Comparison of ENCODE assay signal across 12 mouse cellular contexts in the genomic region with DNA sequence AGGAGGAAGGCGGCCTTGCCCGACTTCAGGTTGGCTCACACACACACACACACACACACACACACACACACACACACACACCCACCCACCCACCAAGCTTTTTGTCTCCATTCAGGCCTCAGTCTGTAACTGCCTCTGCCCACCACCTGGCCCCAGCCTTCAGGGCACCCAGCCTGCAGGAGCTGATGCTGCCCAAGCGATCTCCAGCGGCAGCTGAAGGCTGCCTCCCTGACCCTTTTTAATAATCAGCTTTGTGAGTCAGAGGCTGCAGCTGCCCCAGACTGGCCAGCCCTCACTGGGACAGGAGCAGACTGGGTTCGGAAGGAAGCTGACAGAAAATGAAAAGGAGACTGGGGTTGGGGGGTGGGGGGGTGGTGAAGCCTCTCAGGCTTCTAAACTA. TPM values are rescaled to one million over a fixed set of nuclear protein-coding genes. Genes with fewer than 3 reads are reported as not detected.
DNase-seq lines count a peak whose midpoint lies in the region; ATAC-seq and TF ChIP-seq lines count a peak whose summit lies in the region.
"Had no signal": no experiment of that assay in that cellular context is flagged by ENCODE, and none has a peak within 500 bp of the region (broad histone marks: within the 10 kb centered on the region; RNA-seq: fewer than 3 reads in every experiment).

No protein-coding gene starts in this region.

- H3K27ac ChIP-seq in gastrocnemius, adult 2 months: peak overlapping the region; percentile 91
- peak overlapping the region; percentile 79 for H3K27ac ChIP-seq in midbrain, embryonic 10.5 days (replicated peaks)
- H3K27ac ChIP-seq in midbrain, postnatal 0 days (ENCODE audit: low read depth, low read length): no peak overlapping the region
- H3K27ac ChIP-seq in intestine, embryonic 14.5 days (ENCODE audit: low read depth): peak overlapping the region; percentile 7; the same call in 1 of the 2 replicates

- H3K9me3 ChIP-seq in midbrain, embryonic 10.5 days (replicated peaks): no peaks in the 10 kb centered on the region
- H3K9me3 ChIP-seq in midbrain, postnatal 0 days (ENCODE audit: low read length): no peaks in the 10 kb centered on the region
- H3K9me3 ChIP-seq in intestine, embryonic 14.5 days (ENCODE audit: control insufficient read depth, low read length): no peaks in the 10 kb centered on the region

- H3K4me1 ChIP-seq in midbrain, embryonic 10.5 days: peaks cover 75% of the 10 kb centered on the region
- H3K4me1 ChIP-seq in midbrain, postnatal 0 days (ENCODE audit: insufficient read depth, low read length): peaks cover 6% of the 10 kb centered on the region; the same call in 1 of the 2 replicates
- peaks cover 34% of the 10 kb centered on the region for H3K4me1 ChIP-seq in intestine, embryonic 14.5 days (replicated peaks; ENCODE audit: control insufficient read depth, insufficient read depth, low read length)

- 67% methylated on average over 5 of the region's 5 CpGs for WGBS in midbrain, embryonic 10.5 days
- WGBS in midbrain, postnatal 0 days: 33% methylated on average over 4 of the region's 5 CpGs
- 63% methylated on average over 5 of the region's 5 CpGs for WGBS in intestine, embryonic 14.5 days

- H3K4me3 ChIP-seq in gastrocnemius, adult 2 months: peak overlapping the region; percentile 86
- H3K4me3 ChIP-seq in midbrain, embryonic 10.5 days: peak overlapping the region; percentile 90
- no peak overlapping the region for H3K4me3 ChIP-seq in midbrain, postnatal 0 days (ENCODE audit: low read depth, low read length)
- no peak overlapping the region for H3K4me3 ChIP-seq in intestine, embryonic 14.5 days (ENCODE audit: low read depth, low read length)
- H3K4me3 ChIP-seq: erythroblast, embryonic 14.5 days had no signal

- DNase-seq in gastrocnemius, adult 2 months: no peak
- no peak for DNase-seq in gastrocnemius, adult 18-20 months (ENCODE audit: low spot score)
- DNase-seq in midbrain, embryonic 10.5 days (ENCODE audit: low spot score): no peak
- DNase-seq in midbrain, postnatal 0 days (ENCODE audit: low spot score): no peak
- no peak for DNase-seq in intestine, embryonic 14.5 days (ENCODE audit: low spot score)
- DNase-seq in retina, postnatal 1 day: peak; percentile 86
- DNase-seq in frontal cortex, postnatal 10 days (ENCODE audit: low spot score in 2 of 2): no peak
- DNase-seq: lung, adult 2 months; right cerebral cortex, postnatal 14 days had no signal

- ATAC-seq in midbrain, postnatal 0 days (ENCODE audit: low FRiP score): no peak
- ATAC-seq in intestine, embryonic 14.5 days (replicated peaks; ENCODE audit: low FRiP score, low TSS enrichment, low read depth): no peak
- no peak for ATAC-seq in CD4-positive, CD25-positive, alpha-beta regulatory T cell, adult 4 months

- intact Hi-C loops in gastrocnemius, adult 2 months (cut with DNase I): no loop called here

- no peak overlapping the region for H3K9ac ChIP-seq in midbrain, postnatal 0 days (replicated peaks; ENCODE audit: low read length, poor library complexity, severe bottlenecking)
- H3K9ac ChIP-seq in intestine, embryonic 14.5 days (ENCODE audit: low read length): no peak overlapping the region

- TF ChIP-seq CTCF in gastrocnemius, adult 2 months (IDR thresholded peaks at IDR 0.05): no peak
- TF ChIP-seq CTCF in midbrain, postnatal 0 days (IDR thresholded peaks at IDR 0.05): no peak

- H3K36me3 ChIP-seq in midbrain, embryonic 10.5 days: 0 out of 2 replicates have a peak, but pooled peaks cover 2% of the 10 kb centered on the region
- no peaks in the 10 kb centered on the region for H3K36me3 ChIP-seq in midbrain, postnatal 0 days (ENCODE audit: insufficient read depth, low read length)
- no peaks in the 10 kb centered on the region for H3K36me3 ChIP-seq in intestine, embryonic 14.5 days (ENCODE audit: control insufficient read depth, insufficient read depth, low read length)

- H3K27me3 ChIP-seq in midbrain, embryonic 10.5 days (ENCODE audit: low read depth, poor library complexity, severe bottlenecking): 0 out of 2 replicates have a peak, but pooled peaks cover 5% of the 10 kb centered on the region
- no peaks in the 10 kb centered on the region for H3K27me3 ChIP-seq in midbrain, postnatal 0 days (ENCODE audit: insufficient read depth, low read length)
- H3K27me3 ChIP-seq in intestine, embryonic 14.5 days (replicated peaks; ENCODE audit: control insufficient read depth, insufficient read depth, low read length): no peaks in the 10 kb centered on the region
- H3K27me3 ChIP-seq: CH12.LX had no signal

- H3K4me2 ChIP-seq in midbrain, postnatal 0 days (ENCODE audit: low read depth, low read length, poor library complexity, severe bottlenecking): no peak overlapping the region
- peak overlapping the region; percentile 13; the same call in 1 of the 2 replicates for H3K4me2 ChIP-seq in intestine, embryonic 14.5 days (ENCODE audit: low read length)

RNA-seq across cellular contexts. Expression of a gene that starts 2.6 kb away (rescaled TPM):
- 10 to 100 TPM in 1 of 2 experiments, 1 to 10 TPM in 1; 6.7 to 12.7 TPM for total RNA-seq in gastrocnemius, adult 2 months (2021)
- total RNA-seq in gastrocnemius, adult 18-20 months (2021): 1 to 10 TPM; 5.2 to 8.2 TPM
- polyA plus RNA-seq in midbrain, embryonic 10.5 days (2016; fragmentation: Nextera tagmentation; extraction: Ambion mirVana): 28.1 and 29.1 TPM in 2 replicates
- 23.3 and 39.1 TPM in 2 replicates for total RNA-seq in midbrain, postnatal 0 days (2014; rRNA removed)
- 29.3 and 32.1 TPM in 2 replicates for polyA plus RNA-seq in midbrain, postnatal 0 days (2015; fragmentation: Nextera tagmentation; extraction: Ambion mirVana)
- polyA plus RNA-seq in intestine, embryonic 14.5 days (2014; fragmentation: Nextera tagmentation; extraction: Ambion mirVana): 22.6 and 23.8 TPM in 2 replicates
- not detected for polyA plus RNA-seq in CD4-positive, CD25-positive, alpha-beta regulatory T cell, adult 4 months (2017; shearing (Covaris generic))
- total RNA-seq: CH12.LX had no signal

RNA-seq across cellular contexts. Expression of a gene that starts 17.8 kb away (rescaled TPM):
- 10 to 100 TPM; 35.4 to 42.9 TPM for total RNA-seq in gastrocnemius, adult 2 months (2021)
- total RNA-seq in gastrocnemius, adult 18-20 months (2021): 10 to 100 TPM; 40.1 to 41.4 TPM
- polyA plus RNA-seq in midbrain, embryonic 10.5 days (2016; fragmentation: Nextera tagmentation; extraction: Ambion mirVana): 68.5 and 70.3 TPM in 2 replicates
- 28.9 and 32.2 TPM in 2 replicates for total RNA-seq in midbrain, postnatal 0 days (2014; rRNA removed)
- 47.4 and 48.4 TPM in 2 replicates for polyA plus RNA-seq in midbrain, postnatal 0 days (2015; fragmentation: Nextera tagmentation; extraction: Ambion mirVana)
- 70.3 and 81.4 TPM in 2 replicates for polyA plus RNA-seq in intestine, embryonic 14.5 days (2014; fragmentation: Nextera tagmentation; extraction: Ambion mirVana)
- 100 to 1,000 TPM; 161 to 189 TPM for polyA plus RNA-seq in CD4-positive, CD25-positive, alpha-beta regulatory T cell, adult 4 months (2017; shearing (Covaris generic))

RNA-seq across cellular contexts. Expression of a gene that starts 18.0 kb away (rescaled TPM):
- 10 to 100 TPM; 21.7 to 30.4 TPM for total RNA-seq in gastrocnemius, adult 2 months (2021)
- total RNA-seq in gastrocnemius, adult 18-20 months (2021): 10 to 100 TPM; 18.4 to 28.1 TPM
- 92.5 and 102 TPM in 2 replicates for polyA plus RNA-seq in midbrain, embryonic 10.5 days (2016; fragmentation: Nextera tagmentation; extraction: Ambion mirVana)
- total RNA-seq in midbrain, postnatal 0 days (2014; rRNA removed): 38.1 and 43.6 TPM in 2 replicates
- polyA plus RNA-seq in midbrain, postnatal 0 days (2015; fragmentation: Nextera tagmentation; extraction: Ambion mirVana): 48.8 and 49.8 TPM in 2 replicates
- polyA plus RNA-seq in intestine, embryonic 14.5 days (2014; fragmentation: Nextera tagmentation; extraction: Ambion mirVana): 82.8 and 85.3 TPM in 2 replicates
- polyA plus RNA-seq in CD4-positive, CD25-positive, alpha-beta regulatory T cell, adult 4 months (2017; shearing (Covaris generic)): 10 to 100 TPM; 48.1 to 62.6 TPM

RNA-seq across cellular contexts. Expression of a gene that starts 27.0 kb away (rescaled TPM):
- 10 to 100 TPM; 21.5 to 23.9 TPM for total RNA-seq in gastrocnemius, adult 2 months (2021)
- 10 to 100 TPM; 19.1 to 26.2 TPM for total RNA-seq in gastrocnemius, adult 18-20 months (2021)
- 27.9 and 31.7 TPM in 2 replicates for polyA plus RNA-seq in midbrain, embryonic 10.5 days (2016; fragmentation: Nextera tagmentation; extraction: Ambion mirVana)
- total RNA-seq in midbrain, postnatal 0 days (2014; rRNA removed): 36.0 and 57.0 TPM in 2 replicates
- polyA plus RNA-seq in midbrain, postnatal 0 days (2015; fragmentation: Nextera tagmentation; extraction: Ambion mirVana): 54.8 and 64.1 TPM in 2 replicates
- 29.1 and 32.6 TPM in 2 replicates for polyA plus RNA-seq in intestine, embryonic 14.5 days (2014; fragmentation: Nextera tagmentation; extraction: Ambion mirVana)
- polyA plus RNA-seq in CD4-positive, CD25-positive, alpha-beta regulatory T cell, adult 4 months (2017; shearing (Covaris generic)): 10 to 100 TPM; 30.0 to 32.9 TPM

RNA-seq across cellular contexts. Expression of a gene that starts 27.7 kb away (rescaled TPM):
- total RNA-seq in gastrocnemius, adult 2 months (2021): 10 to 100 TPM; 81.8 to 84.8 TPM
- 10 to 100 TPM; 68.0 to 72.0 TPM for total RNA-seq in gastrocnemius, adult 18-20 months (2021)
- polyA plus RNA-seq in midbrain, embryonic 10.5 days (2016; fragmentation: Nextera tagmentation; extraction: Ambion mirVana): 852 and 895 TPM in 2 replicates
- 196 and 259 TPM in 2 replicates for total RNA-seq in midbrain, postnatal 0 days (2014; rRNA removed)
- 460 and 484 TPM in 2 replicates for polyA plus RNA-seq in midbrain, postnatal 0 days (2015; fragmentation: Nextera tagmentation; extraction: Ambion mirVana)
- 811 and 855 TPM in 2 replicates for polyA plus RNA-seq in intestine, embryonic 14.5 days (2014; fragmentation: Nextera tagmentation; extraction: Ambion mirVana)
- polyA plus RNA-seq in CD4-positive, CD25-positive, alpha-beta regulatory T cell, adult 4 months (2017; shearing (Covaris generic)): 100 to 1,000 TPM; 543 to 659 TPM

Comparison
In these comparisons a context has a peak if more than half of its experiments do, and no peak if none do; other contexts are left out.
1. H3K4me3 ChIP-seq: peak in gastrocnemius, adult 2 months (single experiment) and midbrain, embryonic 10.5 days (single experiment); none in midbrain, postnatal 0 days (single experiment) and intestine, embryonic 14.5 days (single experiment).
2. RNA of a gene that starts 2.6 kb away (polyA plus RNA-seq): 29.3 to 32.1 TPM in midbrain, postnatal 0 days, 28.1 to 29.1 TPM in midbrain, embryonic 10.5 days and 22.6 to 23.8 TPM in intestine, embryonic 14.5 days; not detected in CD4-positive, CD25-positive, alpha-beta regulatory T cell, adult 4 months; every median in the first group is over 10 times any median in the second.